Mouse (Mus musculus) thymus, postnatal 14 days (tissue): ENCODE measurements at regions not wholly inside any gene's neighbourhood (a gene's known extent, or its start where the extent isn't known, plus 50 kb on each side); places are given as distances from the start of the nearest gene placed in this dataset.

Experiments used
- DNase-seq: peaks from one replicate; pipeline ENCODE4 v3.0.0; 2021

DNA sequence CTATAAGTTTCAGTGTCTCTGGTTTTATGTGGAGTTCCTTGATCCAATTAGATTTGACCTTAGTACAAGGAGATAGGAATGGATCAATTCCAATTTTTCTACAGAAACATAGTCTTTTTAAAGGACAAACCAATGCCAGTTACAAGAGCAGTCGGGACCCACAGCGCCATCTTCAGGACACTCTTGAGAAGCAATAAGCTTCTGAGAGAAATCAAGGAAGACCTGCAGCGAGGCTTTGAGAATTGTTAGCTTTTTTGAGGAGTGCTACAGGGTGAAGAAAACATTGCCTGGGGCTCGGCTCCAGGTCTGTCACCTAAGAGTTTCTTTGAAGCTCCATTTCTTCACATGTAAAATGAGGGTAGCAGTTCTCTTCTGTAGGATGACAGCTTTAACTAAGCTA is 112.0 kb upstream of the Ppm1h start:
- DNase-seq: peak; percentile 57

DNA sequence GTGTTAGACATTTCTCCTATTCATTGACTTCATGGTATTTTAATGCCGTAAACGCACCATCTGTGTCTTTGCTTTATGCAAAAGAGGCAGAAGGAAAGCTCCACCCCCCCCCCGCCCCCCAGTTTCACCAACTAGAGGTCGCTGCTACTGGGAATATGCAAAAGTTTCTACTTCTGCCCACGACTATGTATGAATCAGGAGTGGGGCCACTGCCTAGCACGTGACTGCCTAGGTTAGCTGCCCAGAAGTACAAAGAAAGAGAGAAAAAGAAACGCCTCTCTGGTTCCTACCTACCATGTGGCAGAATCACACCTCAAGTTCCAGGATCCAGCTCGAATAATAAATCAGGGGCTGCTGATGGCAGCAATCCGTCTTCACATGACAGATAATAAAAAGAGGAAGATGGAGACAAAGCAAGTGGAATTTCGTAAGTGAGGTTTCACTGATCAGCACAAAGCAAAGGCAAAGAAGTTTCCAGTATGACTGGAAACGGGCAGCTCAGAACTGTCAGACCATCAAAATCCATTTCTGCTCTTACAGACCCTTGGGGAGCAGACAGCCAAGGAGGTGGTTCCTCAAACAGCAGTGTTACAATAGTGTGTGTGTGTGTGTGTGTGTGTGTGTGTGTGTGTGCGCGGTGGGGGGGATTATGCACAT is 108.9 kb upstream of the Ppm1h start:
- DNase-seq: no peak

DNA sequence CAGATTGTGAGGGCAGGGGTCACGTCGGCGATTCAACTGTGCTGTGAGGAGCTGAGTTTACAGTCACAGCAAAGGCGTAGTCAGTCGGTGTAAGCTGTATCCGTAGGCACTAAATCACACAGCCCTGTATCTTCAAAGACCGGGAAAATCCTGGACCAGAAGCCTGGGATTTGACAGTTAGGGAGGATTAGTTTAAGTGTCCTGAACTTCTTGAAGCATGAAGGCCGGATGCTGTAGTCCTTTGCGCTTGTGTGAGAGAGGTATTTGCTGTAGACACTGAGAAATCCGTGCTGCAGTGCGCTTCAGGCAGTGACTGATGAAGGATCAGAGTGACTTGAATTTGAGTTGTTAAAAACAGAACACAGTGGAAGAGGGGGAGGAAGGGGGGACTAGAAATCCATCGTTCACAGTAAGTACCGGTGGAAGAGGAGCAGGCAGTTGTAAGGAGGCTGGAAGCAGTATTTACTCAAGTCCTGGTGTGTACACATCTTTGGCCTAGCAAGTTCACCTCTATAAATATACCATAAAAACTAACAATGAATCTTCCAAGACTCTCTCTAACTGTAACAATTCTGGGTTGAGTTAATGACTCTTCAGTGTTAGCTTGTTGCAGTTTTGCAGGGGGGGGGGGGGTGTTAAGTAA is 107.5 kb upstream of the Ppm1h start:
- no peak for DNase-seq

DNA sequence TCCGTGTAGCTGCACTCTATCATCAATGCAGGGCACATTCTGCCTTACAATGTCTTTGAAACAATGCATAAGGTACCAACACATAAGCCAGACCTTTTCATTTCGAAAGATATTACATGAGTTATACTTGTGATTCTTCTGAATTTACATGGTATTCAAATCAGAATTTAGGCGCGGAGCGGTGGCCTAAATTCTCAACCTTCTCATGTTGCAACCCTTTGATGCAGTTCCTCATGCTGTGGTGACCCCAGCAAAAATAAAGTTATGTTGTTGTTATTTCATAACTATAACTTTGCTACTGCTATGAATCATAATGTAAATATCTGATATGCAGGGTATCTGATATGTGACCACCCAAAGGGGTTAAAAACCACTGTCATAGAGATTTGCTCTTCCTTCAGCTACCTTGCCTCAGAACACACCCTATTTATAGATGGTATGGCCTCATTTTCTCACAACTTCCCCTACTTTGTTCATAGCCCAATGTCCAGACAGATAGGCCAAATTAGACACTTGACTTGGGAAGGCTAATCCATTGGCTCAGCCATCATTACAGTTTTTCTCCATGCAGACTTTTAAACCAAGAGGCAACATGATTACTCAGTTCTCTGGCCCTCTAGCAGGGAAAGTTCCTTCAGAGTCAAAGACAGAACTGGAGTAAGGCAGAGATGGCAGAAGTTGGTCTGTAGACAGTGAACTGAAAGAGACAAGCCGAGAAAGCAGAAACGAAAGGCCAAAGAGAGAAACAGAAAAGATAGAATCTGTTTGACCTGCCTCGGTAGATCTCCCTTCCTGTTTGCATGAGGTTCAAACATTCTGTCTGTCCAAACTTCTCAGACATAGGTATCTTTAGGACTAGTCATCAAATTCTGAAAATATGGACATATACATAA is 102.1 kb upstream of the Ppm1h start:
- no peak for DNase-seq

DNA sequence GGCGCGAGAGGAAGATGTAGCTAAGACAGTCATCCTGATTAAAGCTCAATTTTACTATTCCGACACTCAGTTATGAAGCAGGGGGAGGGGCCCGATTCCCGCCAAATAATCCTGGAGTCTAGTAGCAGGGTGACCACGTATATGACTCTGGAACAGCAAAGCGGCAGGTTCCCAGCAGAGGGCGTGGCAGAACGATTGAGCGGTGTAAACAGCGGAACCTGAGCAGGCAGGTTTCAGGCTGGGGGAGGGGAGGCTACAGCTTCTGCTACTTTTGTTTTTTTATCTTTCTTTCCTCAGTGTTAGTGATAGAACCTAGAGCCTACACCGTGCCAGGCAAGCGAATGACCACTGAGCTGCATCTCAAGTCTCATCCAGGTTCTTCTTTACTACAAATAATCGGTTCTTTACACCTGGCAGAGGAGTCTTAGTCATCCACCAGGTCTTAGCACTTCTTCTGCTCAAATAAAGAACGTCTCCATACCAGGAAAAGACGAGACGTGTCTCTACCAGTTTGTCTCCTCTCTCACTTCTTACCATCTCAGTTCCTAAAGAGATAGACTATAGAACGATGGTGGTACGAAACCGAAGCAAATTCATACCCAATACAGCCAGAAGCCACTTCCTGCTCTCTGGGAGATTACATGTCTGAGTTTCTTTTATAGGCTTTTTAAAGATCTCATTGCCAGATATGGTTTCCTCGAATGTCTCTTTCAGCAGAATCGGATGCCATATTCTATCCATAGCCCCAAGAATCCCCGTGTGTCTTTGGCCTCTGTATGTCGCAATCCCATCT is 100.2 kb upstream of the Ppm1h start:
- DNase-seq: peak; percentile 71

DNA sequence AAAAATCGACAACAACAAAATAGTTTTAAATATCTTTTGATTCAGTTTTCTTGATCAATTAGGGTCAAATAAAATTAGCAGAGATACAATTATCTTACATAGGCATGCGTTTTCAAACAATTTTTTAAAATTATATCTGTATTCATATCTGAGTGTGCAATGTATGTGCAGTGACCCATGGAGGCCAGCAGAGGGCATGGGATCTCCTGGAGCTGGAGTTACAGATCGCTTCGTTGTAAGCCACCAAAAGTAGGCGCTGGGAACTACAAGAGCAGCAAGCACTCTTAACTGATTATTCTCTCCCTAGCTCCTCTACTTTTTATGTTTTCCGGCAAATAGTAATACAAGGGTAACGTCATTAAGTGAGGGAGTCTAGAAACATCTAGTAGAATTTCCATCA is 97.5 kb upstream of the Ppm1h start:
- DNase-seq: peak; percentile 48

DNA sequence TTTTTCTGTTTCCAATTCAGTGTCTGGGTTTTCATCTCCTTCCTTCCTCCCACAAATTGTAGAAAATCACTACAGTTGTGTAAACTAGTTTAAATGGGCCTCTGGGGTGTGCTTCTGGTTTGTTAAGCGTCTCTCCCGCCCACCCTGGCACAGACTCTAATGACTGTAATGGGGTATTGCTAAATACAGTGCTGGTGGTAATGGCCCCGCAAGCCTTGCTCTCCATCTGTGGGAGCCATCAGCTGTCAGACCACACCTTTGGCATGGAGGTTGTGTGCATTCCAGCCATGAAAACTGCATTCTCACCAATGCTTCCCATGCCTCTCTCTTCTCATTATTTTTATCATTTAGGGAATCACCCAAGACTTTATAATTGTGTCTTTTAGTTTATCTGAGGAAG is 91.0 kb upstream of the Ppm1h start:
- DNase-seq: no peak

DNA sequence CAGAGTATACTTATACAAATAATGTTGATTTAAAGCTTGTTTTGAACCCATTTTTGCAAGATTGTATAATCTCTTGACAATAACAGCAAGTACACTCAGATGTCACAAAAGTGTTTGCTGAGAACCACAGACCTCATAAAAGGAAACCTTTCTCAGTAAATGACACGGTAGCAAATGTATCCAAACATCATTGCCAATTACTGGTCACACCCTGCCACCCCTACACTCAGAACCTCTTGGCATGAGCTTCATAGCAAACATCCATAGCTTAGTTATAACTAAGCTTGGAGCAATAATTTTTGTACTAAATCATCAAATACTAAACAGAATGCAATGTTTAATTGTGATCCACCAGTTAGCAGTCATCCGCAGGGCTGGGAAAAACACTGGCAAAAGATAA is 79.1 kb upstream of the Ppm1h start:
- no peak for DNase-seq

DNA sequence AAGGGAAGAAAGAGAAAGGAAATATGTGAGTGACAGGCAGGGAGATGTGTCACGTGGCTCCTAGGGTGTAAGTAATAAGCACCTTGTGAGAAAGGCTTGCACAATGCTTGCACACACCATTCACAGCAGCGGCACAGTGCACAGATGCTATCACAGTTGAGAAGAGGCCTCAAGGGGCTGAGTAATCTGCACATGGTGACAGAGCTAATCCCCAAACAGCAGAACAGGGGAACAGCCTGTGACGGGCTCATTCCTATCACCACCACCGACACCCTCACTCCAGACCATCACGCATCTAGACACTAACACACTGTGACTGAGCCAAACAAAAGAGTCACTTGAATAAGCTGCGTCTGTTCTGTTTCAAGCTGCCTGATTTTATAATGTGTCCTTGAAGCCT is 76.2 kb upstream of the Ppm1h start:
- DNase-seq: peak; percentile 47

DNA sequence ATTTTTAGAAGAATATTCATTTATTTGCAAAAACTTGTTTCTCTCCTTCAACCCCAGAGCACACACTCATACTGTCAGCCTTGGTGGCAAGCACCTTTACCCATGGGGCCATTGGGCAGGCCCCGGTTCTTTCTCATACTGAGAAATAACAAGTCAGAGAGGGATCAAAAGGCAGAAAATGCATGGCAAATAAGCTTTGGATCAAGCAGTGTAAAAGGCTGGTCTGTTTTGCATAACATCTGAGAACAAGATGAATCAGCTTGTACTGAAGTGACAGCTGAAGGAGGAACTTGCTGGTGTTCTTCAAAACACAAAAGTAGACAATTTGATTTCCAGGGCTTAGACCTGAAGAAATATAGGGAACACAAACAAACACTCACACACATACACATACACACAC is 74.6 kb upstream of the Ppm1h start:
- DNase-seq: no peak

DNA sequence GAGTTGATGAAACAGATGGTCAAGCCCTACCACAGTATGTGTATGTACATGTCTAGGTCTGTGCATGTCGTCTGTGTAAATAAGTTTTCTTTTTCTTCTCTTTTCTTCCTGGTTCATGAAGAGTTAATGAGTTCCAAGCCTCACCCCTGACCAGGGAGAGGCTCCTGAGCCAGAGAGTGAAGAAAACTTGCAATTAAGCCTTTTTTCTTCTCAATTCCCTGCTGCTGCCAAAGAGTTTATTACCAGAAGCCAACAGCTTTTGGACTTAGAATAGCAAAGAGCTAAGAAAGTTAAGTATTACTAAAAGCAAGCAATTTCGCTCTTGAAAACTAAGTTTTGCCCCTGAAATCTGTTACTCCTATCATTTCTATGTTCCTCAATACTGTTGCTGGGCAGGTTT is 65.3 kb upstream of the Ppm1h start:
- DNase-seq: no peak

DNA sequence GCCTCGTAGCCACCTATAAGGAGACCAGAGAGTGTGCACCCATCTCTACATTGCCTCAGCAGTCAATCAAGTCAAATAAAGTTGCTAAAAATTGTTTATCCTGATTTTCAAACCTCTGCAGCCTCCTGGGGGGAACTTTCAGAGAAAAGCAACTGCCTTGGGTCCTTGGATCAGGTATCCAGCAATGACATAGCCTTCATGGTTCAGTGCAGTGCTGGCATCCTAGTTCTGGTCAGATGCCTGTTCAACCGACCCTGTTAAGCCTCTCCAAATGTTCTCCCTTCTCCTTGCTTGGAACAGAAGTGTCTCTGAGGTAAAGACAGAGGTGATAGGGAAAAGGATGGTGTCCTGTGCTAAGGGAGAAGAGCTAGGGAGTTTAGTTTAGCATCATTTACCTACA is 64.7 kb upstream of the Ppm1h start:
- DNase-seq: no peak

DNA sequence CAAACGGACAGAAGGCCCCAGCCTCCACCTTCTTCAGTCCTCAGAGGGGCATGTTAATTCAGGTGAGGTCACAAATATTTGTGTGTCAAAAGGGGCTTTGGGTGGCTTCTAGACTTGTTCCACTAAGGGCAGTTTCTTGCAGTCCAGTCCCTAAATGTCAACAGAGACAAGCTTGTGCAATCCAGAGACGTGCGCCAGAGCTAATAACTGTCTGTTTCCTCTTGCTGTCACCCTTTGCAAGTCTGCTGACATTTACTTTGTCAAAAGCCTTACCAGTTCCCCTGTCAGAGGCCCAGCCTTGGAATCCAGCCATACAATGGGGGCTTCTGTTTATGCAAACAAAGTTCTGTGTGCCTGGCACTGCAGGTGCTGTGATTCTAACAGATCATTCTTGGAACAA is 63.8 kb upstream of the Ppm1h start:
- DNase-seq: no peak

DNA sequence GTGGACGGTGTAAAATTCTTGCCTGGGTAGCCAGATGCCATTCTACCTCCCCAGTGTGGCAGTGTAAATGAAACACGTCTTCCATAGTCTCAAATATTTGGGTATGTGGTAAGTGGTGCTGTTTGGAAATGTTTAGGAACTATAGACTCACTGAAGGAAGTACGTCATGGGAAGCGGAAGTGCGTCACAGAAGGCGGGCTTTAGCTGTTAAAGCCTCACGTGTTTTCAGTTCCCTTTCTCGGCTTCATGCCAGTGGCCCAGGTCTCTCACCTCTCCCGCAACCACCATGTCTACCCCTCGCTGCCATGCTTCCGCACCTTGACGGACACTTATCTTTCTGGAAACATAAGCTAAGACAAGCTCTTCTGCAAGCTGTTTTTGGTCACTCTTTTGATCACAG is 62.9 kb upstream of the Ppm1h start:
- no peak for DNase-seq

DNA sequence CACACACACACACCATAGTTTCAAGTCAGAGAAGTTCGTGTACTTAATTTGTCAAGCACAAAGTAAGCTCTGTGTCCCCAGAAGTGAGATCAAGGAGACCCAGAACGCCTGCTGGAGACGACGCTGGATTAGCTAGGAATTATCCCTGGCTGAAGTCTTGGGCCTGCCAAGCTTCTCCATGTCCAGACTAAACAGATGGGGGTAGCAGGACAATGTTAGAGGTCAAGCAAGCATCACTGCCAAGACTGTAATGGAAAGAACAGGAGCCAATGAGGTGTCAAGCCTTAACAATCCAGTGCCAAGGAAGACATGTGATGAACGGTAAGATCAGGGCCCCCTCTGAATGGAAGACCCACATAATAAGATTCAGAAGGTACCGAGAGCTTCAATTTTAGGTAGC is 62.2 kb upstream of the Ppm1h start:
- DNase-seq: no peak

DNA sequence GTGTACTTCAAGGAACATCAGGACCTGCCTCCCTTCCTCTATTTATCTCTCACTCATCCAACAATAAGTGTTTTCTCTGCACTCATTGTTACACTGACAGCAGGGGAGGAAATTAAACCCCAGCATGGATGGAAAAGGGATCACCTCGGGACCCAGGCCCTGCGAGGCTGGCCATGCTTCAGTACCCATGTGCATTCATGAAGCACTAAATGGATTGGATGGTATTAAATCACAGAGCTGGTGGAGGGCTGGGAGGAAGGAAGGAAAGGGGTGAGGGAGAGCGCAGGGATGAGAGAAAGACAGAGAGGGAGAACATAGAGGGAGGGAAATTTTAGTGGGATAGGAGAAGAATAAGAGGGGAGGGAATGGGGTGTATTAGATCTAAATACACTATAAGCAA is 59.7 kb upstream of the Ppm1h start:
- DNase-seq: no peak

DNA sequence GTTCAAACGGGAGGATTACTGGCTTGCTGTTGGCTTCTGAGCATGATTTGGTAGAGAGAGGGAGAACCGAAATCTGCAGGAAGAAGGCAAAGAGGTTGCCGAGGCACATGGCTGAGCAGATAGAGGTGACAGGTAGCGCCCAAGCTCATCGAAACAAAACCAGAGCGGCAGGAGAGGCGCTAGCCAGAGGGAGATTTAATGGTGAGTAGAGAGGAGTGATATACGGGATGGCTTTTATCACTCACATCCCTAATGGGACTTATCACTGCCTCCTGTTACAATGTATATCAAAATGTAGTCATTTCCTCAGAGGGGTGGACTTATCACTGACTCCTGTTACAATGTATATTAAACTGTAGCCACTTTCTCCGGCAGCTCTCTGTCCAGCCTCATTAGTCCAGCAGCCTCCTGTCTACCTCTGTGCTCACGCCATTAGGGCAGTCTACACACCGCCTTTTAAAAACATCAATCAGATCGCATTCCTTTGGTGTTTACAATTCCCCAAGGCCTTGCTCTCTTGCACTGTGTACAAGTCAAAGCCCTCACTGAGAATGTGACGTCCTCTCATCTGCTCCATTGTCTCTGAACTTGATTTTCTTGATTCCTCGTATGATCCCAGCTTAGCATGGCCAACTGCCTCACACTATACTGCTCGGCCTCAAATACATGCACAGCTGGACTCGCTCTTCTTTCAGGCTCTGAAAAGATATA is 59.0 kb upstream of the Ppm1h start:
- no peak for DNase-seq
